Mouse (Mus musculus) stomach, postnatal 0 days (tissue): ENCODE results near the gene Cdk9.

Experiments used
- CTCF ChIP-seq: IDR thresholded peaks from 2 replicates; pipeline ENCODE4 v1.5.1; 2016; ENCODE audit warnings: antibody characterized with exemption, low read depth, mild to moderate bottlenecking, moderate library complexity
- EP300 ChIP-seq: optimal IDR thresholded peaks from 2 replicates; pipeline ENCODE3; 2016; ENCODE audit warnings: antibody characterized with exemption

DNA sequence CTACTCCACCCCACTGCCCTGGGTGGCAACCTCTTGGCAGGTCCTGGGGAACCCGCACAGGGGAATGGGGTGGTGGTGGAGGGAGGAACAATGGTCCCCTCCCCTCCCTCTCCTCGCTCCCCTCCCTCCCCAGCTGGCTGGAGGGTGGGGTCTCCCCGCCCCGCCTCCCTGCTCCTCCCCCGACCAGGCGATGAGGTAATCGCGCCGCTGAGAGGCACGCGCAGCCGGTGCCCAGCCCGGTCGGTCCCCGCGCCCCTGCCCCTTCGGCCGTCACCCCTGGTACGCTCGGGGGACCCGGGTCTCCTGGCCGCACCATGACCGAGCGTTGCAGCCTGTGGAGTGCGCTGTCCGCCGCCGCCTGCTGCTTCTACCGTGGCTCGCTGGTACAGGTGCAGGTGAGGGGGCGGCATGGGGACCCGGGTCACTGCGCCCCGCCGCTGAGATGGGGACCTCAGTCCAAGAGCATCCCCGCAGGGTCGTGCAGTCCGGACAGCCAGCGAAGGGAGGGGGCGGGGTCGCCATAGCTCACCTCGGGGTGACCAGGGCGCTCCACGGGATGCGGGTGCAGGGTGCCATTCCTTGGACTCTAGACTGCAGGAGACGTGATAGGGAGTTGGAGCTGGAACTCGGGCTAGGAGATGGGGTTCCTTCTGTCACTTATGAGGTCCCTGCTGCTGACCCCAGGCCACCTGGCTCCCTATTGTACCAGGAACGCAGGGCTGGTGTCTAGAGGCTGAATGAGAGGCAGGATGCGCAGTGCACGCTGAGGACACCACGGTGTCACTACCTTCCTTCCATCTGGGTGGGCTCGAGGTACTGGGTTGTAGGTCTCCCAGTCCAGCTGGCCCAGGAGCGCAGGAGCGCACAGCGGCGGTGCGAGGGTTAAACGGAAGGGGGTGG, 28.6 kb upstream of the Cdk9 start:
- TF ChIP-seq CTCF (no peak), EP300 (no peak)
